Mouse (Mus musculus): Measurements from ENCODE around the gene St6galnac3. TPM values are rescaled to one million over a fixed set of nuclear protein-coding genes. Genes with fewer than 3 reads are reported as not detected.

The St6galnac3 gene
- polyA plus RNA-seq, 1 experiment from 2014 or later: 12.2 TPM

- in situ Hi-C loops (cut with MboI; ENCODE audit: low pct_unique_long_range_greater_than_20kb): no loop called here
- DNase-seq (ENCODE audit: low read depth, low spot score) (no peak), ATAC-seq (no peak)
- no peak for TF ChIP-seq CTCF (IDR thresholded peaks at IDR 0.05)
- ChIA-PET CTCF (interaction anchor here (1.2 kb wide), 1 partner anchor 60 kb away, joined by 3 read pairs; no protein-coding TSS in a partner anchor), POLR2A (interaction anchor here (0.6 kb wide), 1 partner anchor 343 kb away, joined by 3 read pairs; no protein-coding TSS in a partner anchor)
- no peaks in the 10 kb centered on the region for H3K27me3 ChIP-seq
Observed at GRCm38 (mm10) chr3:153238381-153238780, 486.6 kb downstream of the St6galnac3 start.

- TF ChIP-seq CTCF (IDR thresholded peaks at IDR 0.05): no peak
- no peak for DNase-seq (ENCODE audit: low read depth, low spot score)
- no peaks in the 10 kb centered on the region for H3K27me3 ChIP-seq
- POLR2A ChIA-PET: no interaction called here
- CTCF ChIA-PET: no interaction called here
- in situ Hi-C loops (cut with MboI; ENCODE audit: low pct_unique_long_range_greater_than_20kb): no loop called here
- ATAC-seq: no peak
Observed at GRCm38 (mm10) chr3:153236262-153236661, 488.7 kb downstream of the St6galnac3 start.

GRCm38 (mm10) chr3:153222611-153223402 is 502.2 kb downstream of the St6galnac3 start:
- POLR2A ChIA-PET: interaction anchor here (0.6 kb wide), 1 partner anchor 16 kb away, joined by 3 read pairs; no protein-coding TSS in a partner anchor
- H3K27me3 ChIP-seq: no peaks in the 10 kb centered on the region
- ATAC-seq: peak; percentile 73
- in situ Hi-C loops (cut with MboI; ENCODE audit: low pct_unique_long_range_greater_than_20kb): no loop called here
- no peak for DNase-seq (ENCODE audit: low read depth, low spot score)
- CTCF ChIA-PET: interaction anchor here (1.0 to 2.6 kb wide), 3 partner anchors 9 to 28 kb away, joined by 3 to 6 read pairs (median 4); no protein-coding TSS in a partner anchor
- TF ChIP-seq CTCF (IDR thresholded peaks at IDR 0.05): no peak

DNA sequence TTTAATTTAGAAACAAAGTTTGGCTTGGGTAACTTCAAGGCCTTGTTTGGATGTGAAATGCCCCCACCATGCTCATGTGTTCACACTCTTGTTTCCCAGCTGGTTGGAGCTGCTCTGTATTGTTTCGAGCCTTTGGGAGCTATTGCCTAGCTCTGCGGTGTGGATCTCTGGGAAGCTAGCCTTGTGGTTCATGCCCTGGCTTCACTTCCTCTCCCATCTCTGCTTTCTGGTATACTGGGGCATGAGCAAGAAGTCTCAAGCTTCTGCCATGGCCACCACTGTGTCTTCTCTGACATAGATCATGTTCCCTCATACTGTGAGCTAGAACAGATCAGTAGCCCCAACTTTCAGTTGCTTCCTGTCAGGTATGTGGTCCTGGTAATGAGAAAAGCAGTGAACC is 505.6 kb downstream of the St6galnac3 start:
- POLR2A ChIA-PET: no interaction called here
- CTCF ChIA-PET: interaction anchor here (1.6 kb wide), 1 partner anchor 21 kb away, joined by 5 read pairs; no protein-coding TSS in a partner anchor
- no peak for DNase-seq (ENCODE audit: low read depth, low spot score)
- no peaks in the 10 kb centered on the region for H3K27me3 ChIP-seq
- no peak for TF ChIP-seq CTCF (IDR thresholded peaks at IDR 0.05)
- no peak for ATAC-seq
- in situ Hi-C loops (cut with MboI; ENCODE audit: low pct_unique_long_range_greater_than_20kb): no loop called here

GRCm38 (mm10) chr3:153208186-153208585 is 516.8 kb downstream of the St6galnac3 start:
- no peak for TF ChIP-seq CTCF (IDR thresholded peaks at IDR 0.05)
- ChIA-PET CTCF (no interaction called here), POLR2A (no interaction called here)
- no peak for ATAC-seq
- DNase-seq (ENCODE audit: low read depth, low spot score): no peak
- in situ Hi-C loops (cut with MboI; ENCODE audit: low pct_unique_long_range_greater_than_20kb): no loop called here
- no peaks in the 10 kb centered on the region for H3K27me3 ChIP-seq

DNA sequence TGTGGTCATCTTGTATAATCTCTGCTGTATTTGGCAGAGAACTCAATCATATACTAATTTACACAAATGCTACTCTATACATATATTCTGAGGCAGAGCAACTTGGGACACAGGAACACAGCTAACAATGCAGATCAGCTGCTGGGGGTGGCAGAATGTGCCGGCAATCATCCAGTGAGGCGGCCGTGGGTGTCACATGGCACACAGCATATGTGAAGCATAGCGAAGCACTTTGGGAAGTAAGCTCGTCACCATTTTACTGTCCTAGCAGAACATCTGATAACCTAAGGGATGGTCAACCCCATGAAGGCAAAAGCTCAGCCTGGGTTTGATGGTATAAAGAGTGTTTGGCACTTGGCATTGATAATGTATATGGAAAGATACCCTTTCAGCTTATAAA is 520.9 kb downstream of the St6galnac3 start:
- H3K27me3 ChIP-seq: no peaks in the 10 kb centered on the region
- no peak for DNase-seq (ENCODE audit: low read depth, low spot score)
- ATAC-seq: no peak
- POLR2A ChIA-PET: no interaction called here
- no peak for TF ChIP-seq CTCF (IDR thresholded peaks at IDR 0.05)
- CTCF ChIA-PET: interaction anchor here (0.9 to 1.4 kb wide), 2 partner anchors 10 to 26 kb away, joined by 3 to 5 read pairs; no protein-coding TSS in a partner anchor
- in situ Hi-C loops (cut with MboI; ENCODE audit: low pct_unique_long_range_greater_than_20kb): no loop called here

DNA sequence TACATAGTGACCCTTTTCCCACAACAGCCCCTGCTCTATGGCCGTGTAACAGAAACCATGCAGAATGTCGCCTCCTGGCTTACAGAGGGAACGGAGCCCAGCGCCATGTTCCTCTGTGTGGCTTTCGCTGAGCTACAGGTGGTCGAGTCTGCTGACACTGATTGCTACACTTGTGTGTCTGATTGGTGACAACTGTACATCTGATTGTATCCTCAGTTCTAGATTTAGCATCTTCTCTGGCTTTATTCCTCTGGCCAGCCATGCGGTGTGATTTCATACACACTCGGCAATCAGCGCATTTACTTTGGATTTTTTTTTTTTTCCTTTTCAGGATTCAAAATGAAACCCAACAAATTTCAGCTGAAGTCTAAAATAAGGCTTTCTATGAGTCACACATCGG is 523.1 kb downstream of the St6galnac3 start:
- CTCF ChIA-PET: interaction anchor here (1.0 kb wide), 1 partner anchor 49 kb away, joined by 4 read pairs; no protein-coding TSS in a partner anchor
- POLR2A ChIA-PET: no interaction called here
- no peaks in the 10 kb centered on the region for H3K27me3 ChIP-seq
- ATAC-seq (no peak), DNase-seq (ENCODE audit: low read depth, low spot score) (no peak)
- no peak for TF ChIP-seq CTCF (IDR thresholded peaks at IDR 0.05)
- in situ Hi-C loops (cut with MboI; ENCODE audit: low pct_unique_long_range_greater_than_20kb): no loop called here

GRCm38 (mm10) chr3:153200801-153201200 is 524.2 kb downstream of the St6galnac3 start:
- ChIA-PET POLR2A (interaction anchor here (0.6 kb wide), 1 partner anchor 31 kb away, joined by 3 read pairs; no protein-coding TSS in a partner anchor), CTCF (interaction anchor here (1.0 kb wide), 1 partner anchor 50 kb away, joined by 4 read pairs; no protein-coding TSS in a partner anchor)
- TF ChIP-seq CTCF (IDR thresholded peaks at IDR 0.05): no peak
- no peak for DNase-seq (ENCODE audit: low read depth, low spot score)
- ATAC-seq: no peak
- no peaks in the 10 kb centered on the region for H3K27me3 ChIP-seq
- in situ Hi-C loops (cut with MboI; ENCODE audit: low pct_unique_long_range_greater_than_20kb): no loop called here

- H3K27me3 ChIP-seq: no peaks in the 10 kb centered on the region
- CTCF ChIA-PET: interaction anchor here (1.2 kb wide), 1 partner anchor 22 kb away, joined by 4 read pairs; no protein-coding TSS in a partner anchor
- DNase-seq (ENCODE audit: low read depth, low spot score) (no peak), ATAC-seq (no peak)
- in situ Hi-C loops (cut with MboI; ENCODE audit: low pct_unique_long_range_greater_than_20kb): no loop called here
- POLR2A ChIA-PET: no interaction called here
- TF ChIP-seq CTCF (IDR thresholded peaks at IDR 0.05): no peak
Observed at GRCm38 (mm10) chr3:153200076-153200475, 524.9 kb downstream of the St6galnac3 start.

GRCm38 (mm10) chr3:153199251-153199650 is 525.7 kb downstream of the St6galnac3 start:
- no peak for TF ChIP-seq CTCF (IDR thresholded peaks at IDR 0.05)
- DNase-seq (ENCODE audit: low read depth, low spot score) (no peak), ATAC-seq (no peak)
- H3K27me3 ChIP-seq: no peaks in the 10 kb centered on the region
- in situ Hi-C loops (cut with MboI; ENCODE audit: low pct_unique_long_range_greater_than_20kb): no loop called here
- ChIA-PET CTCF (interaction anchor here (1.2 to 2.3 kb wide), 2 partner anchors 20 to 23 kb away, joined by 4 to 5 read pairs; no protein-coding TSS in a partner anchor), POLR2A (no interaction called here)

DNA sequence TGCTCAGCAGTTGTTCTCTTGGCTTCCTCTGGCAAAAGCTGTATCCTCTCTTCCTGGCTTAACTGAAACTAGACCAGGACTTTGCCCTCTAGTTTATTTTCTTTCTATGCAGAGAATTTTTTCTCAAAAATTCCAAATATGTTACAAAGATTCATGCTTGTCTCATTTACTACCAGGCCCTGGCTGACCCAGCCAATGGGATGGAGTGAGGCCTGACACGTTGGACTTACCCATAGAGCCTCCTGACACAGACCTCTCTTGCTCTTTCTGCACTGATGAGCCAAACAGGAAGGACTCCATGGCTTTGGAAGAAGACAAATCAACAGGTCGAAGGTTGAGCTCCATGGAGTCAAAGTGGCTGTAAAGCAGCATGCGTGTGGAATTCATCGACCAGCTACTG is 526.5 kb downstream of the St6galnac3 start:
- no peak for DNase-seq (ENCODE audit: low read depth, low spot score)

More for the DNA sequence above, 526.5 kb downstream of the St6galnac3 start:
- ChIA-PET CTCF (interaction anchor here (2.3 kb wide), 1 partner anchor 21 kb away, joined by 5 read pairs; no protein-coding TSS in a partner anchor), POLR2A (no interaction called here)
- ATAC-seq: no peak
- in situ Hi-C loops (cut with MboI; ENCODE audit: low pct_unique_long_range_greater_than_20kb): no loop called here
- TF ChIP-seq CTCF (IDR thresholded peaks at IDR 0.05): no peak
- H3K27me3 ChIP-seq: no peaks in the 10 kb centered on the region

Measured in Patski (cell line).